Mouse (Mus musculus) G1E (cell line): ENCODE data around the gene Pmvk. TPM values are rescaled to one million over a fixed set of nuclear protein-coding genes. Genes with fewer than 3 reads are reported as not detected.

Experiments
- ATAC-seq: 2 replicates; pipeline ENCODE4 v1.8.0; 2016; ENCODE audit warnings: mild to moderate bottlenecking; ENCODE audit not compliant: insufficient number of reproducible peaks, poor library complexity, low FRiP score, severe bottlenecking; ENCODE audit errors: extremely low read depth
- DNase-seq: peaks from one replicate; pipeline ENCODE4 v3.0.0; 2012; ENCODE audit warnings: low spot score
- H3K27me3 ChIP-seq: 2 replicates; pipeline ENCODE4 v1.6.1; 2012; ENCODE audit warnings: mild to moderate bottlenecking, low read length, inconsistent platforms; ENCODE audit not compliant: insufficient read depth
- H3K36me3 ChIP-seq: replicated peaks from 2 replicates; pipeline ENCODE3; 2012; ENCODE audit warnings: mild to moderate bottlenecking, inconsistent platforms
- H3K4me1 ChIP-seq: 2 replicates; pipeline ENCODE4 v1.6.1; 2012; ENCODE audit warnings: low read depth, low read length, inconsistent platforms, mixed read lengths; ENCODE audit not compliant: insufficient read depth
- H3K4me3 ChIP-seq: 2 replicates; pipeline ENCODE4 v1.5.1; 2012; ENCODE audit warnings: low read depth, mild to moderate bottlenecking, inconsistent platforms, low read length, moderate library complexity, mixed read lengths
- H3K9me3 ChIP-seq: replicated peaks from 2 replicates; pipeline ENCODE4 v1.6.1; 2012; ENCODE audit warnings: inconsistent platforms
- CTCF ChIP-seq: IDR thresholded peaks from 2 replicates; pipeline ENCODE4 v1.5.1; 2012; ENCODE audit warnings: low read depth, low read length, inconsistent platforms, mixed read lengths
- GATA1 ChIP-seq: IDR thresholded peaks from 2 replicates; pipeline ENCODE4 v1.6.1; 2012; ENCODE audit warnings: borderline replicate concordance, low read length, inconsistent platforms, mixed read lengths
- GATA2 ChIP-seq: IDR thresholded peaks from 2 replicates; pipeline ENCODE4 v1.6.1; 2012; ENCODE audit warnings: low read depth, low read length, inconsistent platforms, borderline replicate concordance
- POLR2AphosphoS5 ChIP-seq: IDR thresholded peaks from 2 replicates; pipeline ENCODE4 v1.6.1; 2012; ENCODE audit warnings: low read depth, low read length, inconsistent platforms; ENCODE audit not compliant: insufficient replicate concordance
- TAL1 ChIP-seq: conservative IDR thresholded peaks from 2 replicates; pipeline ENCODE4 v1.6.1; 2012; ENCODE audit warnings: low read depth, low read length, inconsistent platforms, mixed read lengths
- polyA plus RNA-seq: library from polyadenylated mRNA; stranded (reverse); fragments of >175 nt; gene quantifications from 2 replicates; pipeline ENCODE4 v1.2.3, GENCODE M21; 2012
- total RNA-seq, 2 experiments: library from RNA; stranded (forward) in 1 of 2; stranded (reverse) in 1 of 2; fragments of 200-1000 nt in 1 of 2; fragments of >200 nt in 1 of 2; fragmentation: Nextera tagmentation in 1 of 2; gene quantifications; 2 replicates each; pipeline ENCODE4 v1.2.3; 2014 to 2017

Pmvk gene
- total and polyA plus RNA-seq, 3 experiments, result 17.8 to 46.6 (median 26.1) TPM

DNA sequence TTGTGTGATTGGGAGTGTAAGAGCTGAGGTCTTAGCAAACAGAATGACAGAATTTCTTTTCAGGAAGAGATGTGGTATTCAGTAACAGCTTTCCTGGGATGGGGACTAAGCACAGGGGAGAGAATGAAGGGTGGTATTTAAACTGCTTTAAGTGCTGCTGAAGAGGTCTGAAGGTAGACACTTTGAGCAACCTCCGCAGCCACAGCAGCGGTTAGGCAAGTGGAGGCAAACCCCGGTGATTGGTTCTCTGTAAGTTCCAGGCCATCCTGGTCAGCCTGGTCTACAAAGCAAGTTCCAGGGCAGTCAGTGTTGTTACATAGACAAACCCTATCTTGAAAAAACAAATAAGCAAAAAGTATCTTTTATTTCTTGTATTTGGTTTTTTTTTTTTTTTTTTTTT is 34.4 kb upstream of the Pmvk start:
- H3K36me3 ChIP-seq, result peaks cover 56% of the 10 kb centered on the region

DNA sequence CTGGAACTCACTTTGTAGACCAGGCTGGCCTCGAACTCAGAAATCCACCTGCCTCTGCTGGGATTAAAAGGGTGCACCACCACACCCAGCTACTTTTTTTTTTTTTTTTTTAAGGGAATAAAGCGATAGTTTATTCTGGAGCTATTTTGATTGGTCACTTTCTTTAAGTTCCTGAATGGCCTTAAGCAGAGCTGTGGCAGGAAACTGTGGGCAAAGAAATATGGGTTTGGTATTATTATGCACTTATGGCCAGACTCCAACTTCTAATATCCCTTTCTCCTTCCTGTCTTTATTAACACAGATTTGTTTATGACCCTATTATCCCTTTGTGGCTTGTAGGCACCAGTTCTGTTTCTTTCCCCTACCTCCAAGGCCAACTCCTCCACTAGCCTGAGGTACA is 33.9 kb upstream of the Pmvk start:
- H3K9me3 ChIP-seq, result no peaks in the 10 kb centered on the region
- ATAC-seq, result no peak
- no peak for DNase-seq
- H3K4me1 ChIP-seq, result peaks cover 77% of the 10 kb centered on the region
- peaks cover 56% of the 10 kb centered on the region for H3K36me3 ChIP-seq
- no peaks in the 10 kb centered on the region for H3K27me3 ChIP-seq
- peak overlapping the region; percentile 68; the same call in 1 of the 2 replicates for H3K4me3 ChIP-seq
- TF ChIP-seq POLR2AphosphoS5 (no peak), TAL1 (no peak), CTCF (no peak), GATA2 (no peak), GATA1 (no peak)

More for the DNA sequence above, 34.4 kb upstream of the Pmvk start:
- Histone ChIP-seq H3K27me3 (no peaks in the 10 kb centered on the region), H3K4me1 (peaks cover 73% of the 10 kb centered on the region), H3K9me3 (no peaks in the 10 kb centered on the region), H3K4me3 (peak overlapping the region; percentile 74; the same call in 1 of the 2 replicates)
- no peak for TF ChIP-seq GATA2
- no peak for TF ChIP-seq CTCF
- TF ChIP-seq GATA1, result no peak
- no peak for TF ChIP-seq TAL1
- no peak for TF ChIP-seq POLR2AphosphoS5
- ATAC-seq, result no peak
- no peak for DNase-seq

GRCm38 (mm10) chr3:89421002-89421774 is 33.2 kb upstream of the Pmvk start:
- Histone ChIP-seq H3K36me3 (peaks cover 55% of the 10 kb centered on the region), H3K4me1 (peaks cover 79% of the 10 kb centered on the region), H3K9me3 (no peaks in the 10 kb centered on the region), H3K4me3 (peak overlapping the region; percentile 68), H3K27me3 (no peaks in the 10 kb centered on the region)
- DNase-seq, result peak; percentile 89
- peak; percentile 64 for ATAC-seq
- TF ChIP-seq TAL1, result no peak
- no peak for TF ChIP-seq GATA2
- TF ChIP-seq CTCF, result no peak
- TF ChIP-seq GATA1, result no peak
- no peak for TF ChIP-seq POLR2AphosphoS5

- peaks cover 56% of the 10 kb centered on the region for H3K36me3 ChIP-seq
- H3K4me3 ChIP-seq, result peak overlapping the region; percentile 68
- ATAC-seq (no peak), DNase-seq (no peak)
- peaks cover 78% of the 10 kb centered on the region for H3K4me1 ChIP-seq
- TF ChIP-seq TAL1 (no peak), GATA1 (no peak), CTCF (no peak), POLR2AphosphoS5 (no peak), GATA2 (no peak)
- H3K27me3 ChIP-seq, result no peaks in the 10 kb centered on the region
- no peaks in the 10 kb centered on the region for H3K9me3 ChIP-seq
These were observed 32.4 kb upstream of the Pmvk start for GRCm38 (mm10) chr3:89421810-89422473.

- TF ChIP-seq TAL1 (no peak), CTCF (no peak), GATA1 (no peak), POLR2AphosphoS5 (no peak), GATA2 (no peak)
- H3K4me3 ChIP-seq, result no peak overlapping the region
- H3K4me1 ChIP-seq, result peaks cover 78% of the 10 kb centered on the region
- ATAC-seq, result no peak
- H3K36me3 ChIP-seq, result peaks cover 64% of the 10 kb centered on the region
- no peaks in the 10 kb centered on the region for H3K27me3 ChIP-seq
- H3K9me3 ChIP-seq, result no peaks in the 10 kb centered on the region
- no peak for DNase-seq
These were observed 31.7 kb upstream of the Pmvk start for GRCm38 (mm10) chr3:89422556-89423205.
